Mouse (Mus musculus) stomach, embryonic 15.5 days (tissue): ENCODE results near the gene Chn1. TPM values are rescaled to one million over a fixed set of nuclear protein-coding genes. Genes with fewer than 3 reads are reported as not detected.
A peak's percentile ranks its signal among the peaks of the same experiment; 100 is the strongest.

Experiments used
- ATAC-seq: fragments of 200-750 bp; cut with Nextera tagmentation; 2 replicates; pipeline ENCODE4 v1.8.0; 2017; ENCODE audit warnings: low read depth, moderate number of reproducible peaks, moderate TSS enrichment; ENCODE audit not compliant: insufficient read depth, low FRiP score
- H3K27ac ChIP-seq: fragments of 300-500 bp; sonication (generic); 2 replicates; pipeline ENCODE4 v1.5.1; 2015; ENCODE audit warnings: mild to moderate bottlenecking, inconsistent platforms
- H3K27me3 ChIP-seq: fragments of 300-500 bp; sonication (generic); replicated peaks from 2 replicates; pipeline ENCODE4 v1.6.1; 2015; ENCODE audit warnings: inconsistent platforms
- H3K36me3 ChIP-seq: fragments of 300-500 bp; sonication (generic); 2 replicates; pipeline ENCODE4 v1.6.1; 2015; ENCODE audit warnings: inconsistent platforms
- H3K4me1 ChIP-seq: fragments of 300-500 bp; sonication (generic); 2 replicates; pipeline ENCODE4 v1.6.1; 2015; ENCODE audit warnings: inconsistent platforms
- H3K4me2 ChIP-seq: fragments of 300-500 bp; sonication (generic); 2 replicates; pipeline ENCODE4 v1.6.1; 2015; ENCODE audit warnings: mild to moderate bottlenecking, inconsistent platforms
- H3K4me3 ChIP-seq: fragments of 300-500 bp; sonication (generic); replicated peaks from 2 replicates; pipeline ENCODE4 v1.5.1; 2015; ENCODE audit warnings: inconsistent platforms
- H3K9ac ChIP-seq: fragments of 300-500 bp; sonication (generic); 2 replicates; pipeline ENCODE4 v1.6.1; 2015; ENCODE audit warnings: inconsistent platforms
- H3K9me3 ChIP-seq: fragments of 300-500 bp; sonication (generic); 2 replicates; pipeline ENCODE4 v1.6.1; 2016; ENCODE audit warnings: inconsistent platforms
- WGBS: fragments of 180-500 bp; shearing (Covaris S2); methylation state at CpG from one replicate; pipeline ENCODE4 v1.1.7; 2015; 5-methylcytosine and 5-hydroxymethylcytosine counted together
- polyA plus RNA-seq: library from polyadenylated mRNA; unstranded; fragments of >200 nt; fragmentation: Nextera tagmentation; extraction: Ambion mirVana; gene quantifications from 2 replicates; pipeline ENCODE4 v1.2.1, GENCODE M21; 2015

The Chn1 gene
- polyA plus RNA-seq, 1 experiment from 2014 or later: 15.8 TPM

DNA sequence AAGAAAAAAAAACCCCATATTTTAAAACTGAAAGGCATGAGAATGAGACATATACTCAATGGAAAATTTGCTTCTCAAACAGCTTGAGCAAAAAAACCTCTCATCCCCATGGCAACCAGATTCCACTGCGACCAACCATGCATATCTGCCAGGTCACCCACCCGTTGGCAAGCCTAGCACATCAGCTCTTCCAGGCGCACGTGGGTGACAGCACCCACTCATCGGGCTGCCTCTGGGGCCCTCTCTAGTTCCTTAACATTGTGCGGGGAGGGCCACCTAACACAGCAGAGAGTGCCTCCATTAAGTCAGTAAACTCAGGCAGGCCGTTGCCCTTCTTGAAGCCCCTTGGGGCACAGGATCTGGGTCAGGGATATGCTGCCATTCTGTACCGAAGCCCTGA is 170.1 kb downstream of the Chn1 start:
- H3K4me1 ChIP-seq: 0 out of 2 replicates have a peak, but pooled peaks cover 5% of the 10 kb centered on the region
- no peak overlapping the region for H3K27ac ChIP-seq
- H3K4me2 ChIP-seq: no peak overlapping the region
- WGBS: 71% methylated on average over 8 of the region's 8 CpGs
- no peaks in the 10 kb centered on the region for H3K9me3 ChIP-seq
- H3K36me3 ChIP-seq: no peaks in the 10 kb centered on the region
- ATAC-seq: no peak
- H3K27me3 ChIP-seq: no peaks in the 10 kb centered on the region
- H3K9ac ChIP-seq: no peak overlapping the region
- no peak overlapping the region for H3K4me3 ChIP-seq

DNA sequence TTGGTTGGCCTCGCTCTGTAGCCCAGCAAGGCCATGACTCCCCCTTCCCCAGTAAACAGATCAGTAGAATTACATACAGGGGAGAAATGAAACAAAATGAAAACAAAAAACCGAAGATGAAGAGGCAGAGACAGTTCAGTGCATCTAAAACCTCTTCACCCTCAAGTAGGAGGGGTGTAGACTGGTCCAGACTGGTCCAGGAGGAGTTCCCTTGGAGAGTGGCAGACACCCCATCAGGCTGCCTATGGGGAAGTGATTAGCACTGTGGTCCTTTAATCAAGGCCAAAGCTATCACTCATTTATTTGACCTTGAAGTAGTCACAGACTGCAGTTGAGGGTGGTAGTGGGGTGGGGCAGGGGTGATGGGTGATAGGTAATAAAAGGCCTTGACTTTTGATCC is 170.6 kb downstream of the Chn1 start:
- 0 out of 2 replicates have a peak, but pooled peaks cover 5% of the 10 kb centered on the region for H3K4me1 ChIP-seq
- no peaks in the 10 kb centered on the region for H3K36me3 ChIP-seq
- ATAC-seq: no peak
- H3K27me3 ChIP-seq: no peaks in the 10 kb centered on the region
- no peak overlapping the region for H3K9ac ChIP-seq
- no peak overlapping the region for H3K4me2 ChIP-seq
- no peak overlapping the region for H3K4me3 ChIP-seq
- no peak overlapping the region for H3K27ac ChIP-seq
- 78% methylated on average over 2 of the region's 2 CpGs for WGBS
- H3K9me3 ChIP-seq: no peaks in the 10 kb centered on the region

DNA sequence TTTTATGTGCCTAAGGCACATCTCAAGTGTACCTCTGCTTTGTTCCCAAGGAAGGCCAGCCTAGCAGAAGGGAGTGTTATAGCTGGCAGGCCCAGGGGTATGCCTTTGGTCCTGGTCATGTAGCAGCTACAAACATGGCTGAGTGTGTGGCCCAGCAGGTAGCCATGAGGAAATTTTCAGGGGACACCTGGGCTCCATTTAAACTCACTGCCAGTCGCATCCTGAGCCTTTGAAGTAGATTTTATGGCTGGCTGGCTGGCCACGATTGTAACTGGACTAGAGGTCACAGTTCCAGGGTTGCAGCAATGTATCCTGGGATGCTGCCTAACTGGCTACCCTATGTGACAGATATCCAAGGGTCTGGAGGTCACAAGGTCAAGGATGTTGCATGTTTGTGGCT is 174.5 kb downstream of the Chn1 start:
- Histone ChIP-seq H3K4me1 (peaks cover 12% of the 10 kb centered on the region), H3K9me3 (no peaks in the 10 kb centered on the region), H3K9ac (no peak overlapping the region), H3K4me2 (no peak overlapping the region), H3K27ac (no peak overlapping the region), H3K4me3 (no peak overlapping the region), H3K27me3 (no peaks in the 10 kb centered on the region), H3K36me3 (no peaks in the 10 kb centered on the region)
- ATAC-seq: no peak
- WGBS: 63% methylated on average over 2 of the region's 2 CpGs

DNA sequence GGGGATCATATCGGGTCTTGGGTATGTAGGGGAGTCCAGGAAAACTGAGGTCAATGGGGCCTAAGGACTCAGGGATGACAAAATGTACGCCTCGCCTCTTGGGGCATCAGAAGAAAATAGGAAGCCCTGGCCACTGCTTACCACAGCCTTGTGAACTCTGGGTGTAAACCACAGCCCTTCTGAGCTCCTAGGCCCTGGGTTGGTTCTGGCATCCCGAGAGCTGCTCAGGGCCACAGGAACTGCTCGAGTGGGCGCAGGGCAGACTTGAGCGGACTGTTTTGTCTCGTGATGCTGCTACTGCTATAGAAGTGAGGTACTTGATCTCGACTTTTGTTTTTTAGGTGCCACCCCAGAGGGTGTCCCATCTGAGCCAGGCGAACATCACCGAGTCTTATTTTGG is 177.4 kb downstream of the Chn1 start:
- Histone ChIP-seq H3K27me3 (no peaks in the 10 kb centered on the region), H3K27ac (no peak overlapping the region), H3K4me1 (peaks cover 20% of the 10 kb centered on the region), H3K36me3 (no peaks in the 10 kb centered on the region), H3K4me2 (no peak overlapping the region), H3K9me3 (no peaks in the 10 kb centered on the region), H3K4me3 (no peak overlapping the region), H3K9ac (no peak overlapping the region)
- WGBS: 91% methylated on average over 11 of the region's 11 CpGs
- ATAC-seq: no peak

DNA sequence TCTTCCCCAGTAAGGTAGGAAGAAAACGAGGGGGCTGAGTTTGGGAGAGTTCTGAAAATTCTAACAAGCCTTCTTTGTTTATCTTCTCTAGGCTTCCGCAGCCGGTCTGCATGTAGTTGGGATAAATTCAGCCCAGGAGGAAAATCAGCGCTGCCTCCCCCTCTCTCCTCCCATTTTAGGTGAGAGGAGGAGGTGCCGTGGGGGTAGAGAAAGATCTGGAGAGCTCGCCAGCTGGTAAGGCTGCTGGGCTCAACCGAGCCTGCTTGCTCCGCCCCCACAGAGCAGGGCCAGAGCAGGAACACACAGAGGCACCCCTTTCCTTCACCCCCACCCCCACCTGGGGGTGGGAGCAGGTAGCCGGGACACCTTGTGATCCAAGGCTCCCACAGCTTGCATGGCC is 178.4 kb downstream of the Chn1 start:
- Histone ChIP-seq H3K4me1 (peaks cover 28% of the 10 kb centered on the region), H3K4me3 (peak overlapping the region; percentile 20; the same call in 1 of the 2 replicates), H3K9me3 (no peaks in the 10 kb centered on the region), H3K27ac (peak overlapping the region; percentile 57), H3K36me3 (no peaks in the 10 kb centered on the region), H3K4me2 (peak overlapping the region; percentile 48), H3K27me3 (no peaks in the 10 kb centered on the region), H3K9ac (no peak overlapping the region)
- peak; percentile 54; the same call in 1 of the 2 replicates for ATAC-seq
- 7% methylated on average over 9 of the region's 9 CpGs for WGBS

DNA sequence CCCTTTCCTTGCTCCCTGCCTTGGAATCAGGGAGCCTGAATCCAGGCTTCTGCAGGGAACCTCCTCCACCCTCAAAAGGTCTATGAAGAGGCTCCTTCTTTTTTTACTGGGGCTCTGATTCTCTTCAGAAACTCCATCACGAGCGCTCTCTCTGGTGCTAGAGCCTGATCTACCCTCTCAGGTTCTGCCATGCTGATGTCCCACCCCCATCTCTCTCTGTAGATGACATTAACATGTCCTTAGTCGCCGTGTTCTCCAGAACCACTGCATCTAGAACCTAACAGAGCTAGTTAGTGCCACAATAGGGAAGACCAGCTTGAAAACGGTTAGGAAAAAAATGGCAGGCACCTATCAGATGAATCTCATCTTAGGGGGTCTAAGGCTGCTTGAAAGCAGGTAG is 178.8 kb downstream of the Chn1 start:
- no peaks in the 10 kb centered on the region for H3K27me3 ChIP-seq
- H3K9me3 ChIP-seq: no peaks in the 10 kb centered on the region
- no peak for ATAC-seq
- H3K4me1 ChIP-seq: peaks cover 29% of the 10 kb centered on the region
- peak overlapping the region; percentile 48 for H3K4me2 ChIP-seq
- H3K36me3 ChIP-seq: no peaks in the 10 kb centered on the region
- 52% methylated on average over 5 of the region's 5 CpGs for WGBS
- peak overlapping the region; percentile 20; the same call in 1 of the 2 replicates for H3K4me3 ChIP-seq
- H3K27ac ChIP-seq: peak overlapping the region; percentile 57
- H3K9ac ChIP-seq: no peak overlapping the region

DNA sequence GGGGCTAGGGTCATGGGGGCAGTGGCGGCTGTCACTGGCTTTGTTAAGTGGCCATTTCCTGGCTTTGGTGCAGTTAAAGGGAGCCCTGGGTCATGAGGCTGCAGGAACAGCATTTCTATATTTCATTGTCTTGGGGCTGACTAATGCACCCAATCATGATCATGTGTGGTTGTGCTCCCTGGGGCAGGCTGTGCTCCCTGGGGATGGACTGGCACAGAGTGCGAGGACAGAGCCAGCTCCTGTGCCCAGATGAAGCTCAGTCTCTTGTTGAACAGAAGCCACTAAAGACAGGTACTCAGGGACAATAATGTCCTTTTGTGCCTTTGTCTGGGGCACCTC is 182.1 kb downstream of the Chn1 start:
- Histone ChIP-seq H3K27ac (peak overlapping the region; percentile 41; the same call in 1 of the 2 replicates), H3K9me3 (no peaks in the 10 kb centered on the region), H3K9ac (no peak overlapping the region), H3K27me3 (no peaks in the 10 kb centered on the region), H3K4me3 (no peak overlapping the region), H3K4me2 (peak overlapping the region; percentile 21), H3K4me1 (peaks cover 43% of the 10 kb centered on the region), H3K36me3 (no peaks in the 10 kb centered on the region)
- ATAC-seq: no peak
- 55% methylated on average over 2 of the region's 2 CpGs for WGBS

DNA sequence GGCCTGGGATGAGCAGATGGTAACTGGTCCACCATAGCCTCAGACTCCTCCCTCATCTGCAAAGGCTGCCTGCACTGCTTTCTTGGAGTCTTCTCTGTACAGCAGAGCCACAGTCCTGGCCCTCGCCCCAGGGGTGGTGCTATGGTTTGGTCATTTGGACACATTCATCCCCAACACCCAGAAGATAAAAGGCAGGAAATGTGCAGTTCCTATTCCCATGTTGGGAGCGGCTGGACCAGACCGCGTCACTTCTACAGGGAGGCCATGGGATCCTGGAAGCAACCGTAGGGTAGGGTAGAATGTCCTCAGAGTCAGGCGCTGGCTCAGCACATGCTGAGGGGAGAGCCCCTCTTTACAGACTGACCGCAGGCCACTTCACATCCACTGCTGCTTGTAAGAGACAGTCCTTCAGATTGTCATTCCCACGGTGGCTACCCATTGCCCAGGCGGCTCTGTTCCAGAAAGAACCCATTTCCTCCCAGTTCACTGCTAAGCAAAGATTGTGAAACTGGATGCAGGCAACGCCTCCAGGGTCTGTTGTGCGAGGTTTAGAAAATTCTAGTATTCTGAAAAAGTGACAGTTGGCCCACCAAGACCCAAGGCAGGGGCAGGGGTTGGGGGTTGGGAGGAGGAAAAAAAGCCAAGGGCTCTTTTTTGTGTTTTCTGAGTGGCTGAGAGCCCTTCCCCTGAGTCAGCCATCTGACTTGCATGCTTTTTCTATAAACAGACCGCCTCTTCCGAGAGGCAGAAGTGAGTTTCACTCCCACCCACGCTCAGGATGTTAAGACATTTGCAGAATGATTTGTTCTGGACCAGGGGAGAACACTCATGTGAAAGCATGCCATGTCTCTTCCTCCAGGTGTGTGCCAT is 182.7 kb downstream of the Chn1 start:
- no peaks in the 10 kb centered on the region for H3K9me3 ChIP-seq
- H3K27ac ChIP-seq: peak overlapping the region; percentile 55
- WGBS: 58% methylated on average over 14 of the region's 14 CpGs
- H3K27me3 ChIP-seq: no peaks in the 10 kb centered on the region
- no peak overlapping the region for H3K9ac ChIP-seq
- peak overlapping the region; percentile 21 for H3K4me2 ChIP-seq
- peaks cover 43% of the 10 kb centered on the region for H3K4me1 ChIP-seq
- no peak for ATAC-seq
- H3K4me3 ChIP-seq: no peak overlapping the region
- no peaks in the 10 kb centered on the region for H3K36me3 ChIP-seq

DNA sequence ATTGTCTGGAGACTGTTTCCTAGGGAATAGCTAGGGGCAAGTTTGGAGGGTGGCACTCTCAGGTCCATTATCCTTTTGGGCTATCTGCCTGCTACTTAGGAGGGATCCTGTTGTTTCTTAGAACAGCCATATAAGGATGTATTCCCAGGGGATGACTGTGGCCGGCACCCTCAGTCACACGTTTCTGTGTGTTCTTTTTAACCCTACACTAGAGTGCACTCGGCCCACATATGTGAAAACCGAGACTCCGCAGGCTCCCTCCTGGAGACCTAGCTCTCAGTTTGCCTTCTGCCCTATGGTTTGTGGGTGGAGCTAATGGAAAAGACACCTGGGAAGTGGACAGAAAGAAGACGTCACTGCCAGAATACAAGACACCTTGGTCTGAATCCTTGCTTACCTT is 183.9 kb downstream of the Chn1 start:
- H3K9me3 ChIP-seq: no peaks in the 10 kb centered on the region
- H3K9ac ChIP-seq: no peak overlapping the region
- 55% methylated on average over 6 of the region's 6 CpGs for WGBS
- H3K4me3 ChIP-seq: no peak overlapping the region
- no peaks in the 10 kb centered on the region for H3K36me3 ChIP-seq
- no peak overlapping the region for H3K4me2 ChIP-seq
- no peak for ATAC-seq
- peaks cover 34% of the 10 kb centered on the region for H3K4me1 ChIP-seq
- no peak overlapping the region for H3K27ac ChIP-seq
- H3K27me3 ChIP-seq: no peaks in the 10 kb centered on the region

DNA sequence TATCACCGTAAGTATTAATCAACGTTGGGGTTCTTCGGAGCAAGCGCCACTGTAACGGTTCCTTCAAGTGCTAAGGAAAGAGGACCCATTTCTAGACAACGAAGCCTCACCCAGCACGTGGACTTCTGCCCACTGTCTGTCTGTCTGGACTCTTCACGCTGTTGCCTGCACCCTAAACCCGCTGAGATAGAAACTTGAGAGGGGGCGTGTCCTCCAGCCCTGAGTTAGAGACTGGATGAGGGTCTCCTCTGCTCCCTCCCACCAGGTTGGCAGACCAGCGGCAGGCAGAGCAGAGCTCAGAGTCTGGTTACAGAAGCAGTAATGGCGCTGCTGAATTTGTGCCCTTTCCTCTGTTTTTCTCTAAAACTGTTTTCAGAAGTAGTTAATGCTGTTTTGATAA is 185.0 kb downstream of the Chn1 start:
- H3K9me3 ChIP-seq: no peaks in the 10 kb centered on the region
- peak overlapping the region; percentile 48; the same call in 1 of the 2 replicates for H3K27ac ChIP-seq
- peaks cover 37% of the 10 kb centered on the region for H3K4me1 ChIP-seq
- peak overlapping the region; percentile 49 for H3K4me2 ChIP-seq
- ATAC-seq: no peak
- H3K4me3 ChIP-seq: no peak overlapping the region; the same call in 1 of the 2 replicates
- no peaks in the 10 kb centered on the region for H3K36me3 ChIP-seq
- H3K27me3 ChIP-seq: no peaks in the 10 kb centered on the region
- H3K9ac ChIP-seq: no peak overlapping the region
- 10% methylated on average over 12 of the region's 12 CpGs for WGBS

DNA sequence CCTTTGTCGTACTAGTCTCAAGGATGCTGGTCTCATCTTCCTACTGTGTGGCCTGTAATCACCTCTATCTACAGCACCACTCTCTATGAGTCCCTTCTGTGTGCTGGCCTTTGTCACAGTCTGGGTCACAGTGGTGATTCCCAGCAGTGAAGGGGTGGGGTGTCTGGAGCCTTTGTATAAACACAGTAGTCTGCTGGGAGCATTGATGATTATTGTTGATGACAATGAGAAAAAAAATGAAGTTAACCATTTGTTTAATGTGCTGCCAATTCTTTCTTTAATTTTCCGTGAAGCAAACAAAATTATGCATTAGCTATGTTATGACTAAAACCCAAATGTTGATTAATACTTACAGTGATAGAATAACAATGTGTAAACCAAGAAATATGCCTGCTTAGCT is 186.2 kb downstream of the Chn1 start:
- Histone ChIP-seq H3K4me3 (no peak overlapping the region), H3K9me3 (no peaks in the 10 kb centered on the region), H3K9ac (no peak overlapping the region), H3K27ac (no peak overlapping the region), H3K36me3 (no peaks in the 10 kb centered on the region), H3K4me1 (peaks cover 38% of the 10 kb centered on the region), H3K4me2 (no peak overlapping the region), H3K27me3 (no peaks in the 10 kb centered on the region)
- ATAC-seq: no peak
- 58% methylated on average over 2 of the region's 2 CpGs for WGBS

DNA sequence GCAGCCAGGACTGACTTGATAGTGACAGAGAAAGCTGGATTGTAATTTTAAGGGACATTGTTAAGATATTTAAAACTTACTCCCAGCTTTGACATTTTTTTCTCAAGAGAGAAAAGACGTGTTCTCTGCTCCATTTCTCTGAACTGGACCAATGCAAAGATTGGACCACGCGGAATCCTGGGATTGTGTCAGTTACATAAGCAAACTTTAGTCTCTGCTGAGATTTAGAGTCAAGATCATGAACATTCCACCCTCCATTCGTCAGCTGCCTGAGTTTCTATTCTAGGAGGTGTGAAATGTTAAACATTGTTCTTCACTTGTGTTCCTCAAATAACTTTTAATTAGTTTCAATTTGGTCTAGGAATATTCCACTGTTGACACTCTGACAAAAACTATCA is 188.0 kb downstream of the Chn1 start:
- Histone ChIP-seq H3K9me3 (no peaks in the 10 kb centered on the region), H3K4me1 (peaks cover 25% of the 10 kb centered on the region), H3K4me3 (no peak overlapping the region), H3K9ac (no peak overlapping the region), H3K27me3 (no peaks in the 10 kb centered on the region), H3K27ac (no peak overlapping the region), H3K4me2 (no peak overlapping the region), H3K36me3 (no peaks in the 10 kb centered on the region)
- ATAC-seq: no peak
- 43% methylated on average over 4 of the region's 4 CpGs for WGBS
